Mouse (Mus musculus): ENCODE measurements around the gene Hid1.
"Not testable (repeated sequence)": the region's sequence is repeated elsewhere in the genome, so short reads cannot be mapped to it uniquely, and the experiment has no call there.

Gene Hid1

GRCm38 (mm10) chr11:115367395-115367944 lies at the start of gene Hid1:
Hid1 (minus strand) TSS chr11:115367756.
- DNase-seq (ENCODE audit: low read depth): peak; percentile 47

- no peak for DNase-seq (ENCODE audit: low read depth)
These were observed 42.0 kb upstream of the Hid1 start for GRCm38 (mm10) chr11:115409556-115409955.

- no peak for DNase-seq (ENCODE audit: low read depth)
These were observed 40.8 kb upstream of the Hid1 start for GRCm38 (mm10) chr11:115408266-115408920.

- DNase-seq (ENCODE audit: low read depth): no peak
These were observed 39.4 kb upstream of the Hid1 start for GRCm38 (mm10) chr11:115406858-115407401.

GRCm38 (mm10) chr11:115405723-115406122 lies 38.2 kb upstream of the Hid1 start:
- no peak for DNase-seq (ENCODE audit: low read depth)

GRCm38 (mm10) chr11:115403338-115404124 lies 36.0 kb upstream of the Hid1 start, which contains the start of gene Mrpl58:
Mrpl58 (plus strand) TSS chr11:115403752.
- DNase-seq (ENCODE audit: low read depth): peak; percentile 72

GRCm38 (mm10) chr11:115400630-115401391 lies 33.3 kb upstream of the Hid1 start:
- DNase-seq (ENCODE audit: low read depth): no peak

- DNase-seq (ENCODE audit: low read depth): no peak
These were observed 32.6 kb upstream of the Hid1 start for GRCm38 (mm10) chr11:115400126-115400525.

GRCm38 (mm10) chr11:115398085-115398484 lies 30.5 kb upstream of the Hid1 start:
- DNase-seq (ENCODE audit: low read depth): no peak

- DNase-seq (ENCODE audit: low read depth): no peak
These were observed 26.3 kb upstream of the Hid1 start for GRCm38 (mm10) chr11:115393721-115394325.

GRCm38 (mm10) chr11:115391358-115391757 lies 23.8 kb upstream of the Hid1 start:
- no peak for DNase-seq (ENCODE audit: low read depth)

GRCm38 (mm10) chr11:115386859-115387258 lies 19.3 kb upstream of the Hid1 start:
- DNase-seq (ENCODE audit: low read depth): not testable (repeated sequence)

GRCm38 (mm10) chr11:115384587-115384986 lies 17.0 kb upstream of the Hid1 start:
- no peak for DNase-seq (ENCODE audit: low read depth)

GRCm38 (mm10) chr11:115383701-115384474 lies 16.3 kb upstream of the Hid1 start:
- no peak for DNase-seq (ENCODE audit: low read depth)

GRCm38 (mm10) chr11:115382891-115383290 lies 15.3 kb upstream of the Hid1 start:
- no peak for DNase-seq (ENCODE audit: low read depth)

- no peak for DNase-seq (ENCODE audit: low read depth)
These were observed 14.4 kb upstream of the Hid1 start, which contains the start of gene Cdr2l for GRCm38 (mm10) chr11:115381743-115382539. Cdr2l (plus strand) TSS chr11:115381916.

- no peak for DNase-seq (ENCODE audit: low read depth)
These were observed 13.7 kb upstream of the Hid1 start for GRCm38 (mm10) chr11:115381276-115381675.

- no peak for DNase-seq (ENCODE audit: low read depth)
These were observed 10.3 kb upstream of the Hid1 start for GRCm38 (mm10) chr11:115377854-115378253.

GRCm38 (mm10) chr11:115377254-115377653 lies 9.7 kb upstream of the Hid1 start:
- no peak for DNase-seq (ENCODE audit: low read depth)

GRCm38 (mm10) chr11:115376722-115377121 lies 9.2 kb upstream of the Hid1 start:
- no peak for DNase-seq (ENCODE audit: low read depth)

All from c-Kit-positive CD71-negative TER-119-negative erythroid progenitor cells, embryonic 14.5 days (primary cell).